Mouse (Mus musculus) thymus, postnatal 10 days (tissue): Measurements from ENCODE around the gene Ikbke.
"Not testable (repeated sequence)": the region's sequence is repeated elsewhere in the genome, so short reads cannot be mapped to it uniquely, and the experiment has no call there.

ENCODE experiments used
- DNase-seq, 2 experiments: peaks; one replicate each; pipeline ENCODE4 v3.0.0; 2021; ENCODE audit warnings: low spot score in 2 of 2

The Ikbke gene

GRCm38 (mm10) chr1:131281731-131282130 is 2.3 kb upstream of the Ikbke start:
- no peak for DNase-seq

DNA sequence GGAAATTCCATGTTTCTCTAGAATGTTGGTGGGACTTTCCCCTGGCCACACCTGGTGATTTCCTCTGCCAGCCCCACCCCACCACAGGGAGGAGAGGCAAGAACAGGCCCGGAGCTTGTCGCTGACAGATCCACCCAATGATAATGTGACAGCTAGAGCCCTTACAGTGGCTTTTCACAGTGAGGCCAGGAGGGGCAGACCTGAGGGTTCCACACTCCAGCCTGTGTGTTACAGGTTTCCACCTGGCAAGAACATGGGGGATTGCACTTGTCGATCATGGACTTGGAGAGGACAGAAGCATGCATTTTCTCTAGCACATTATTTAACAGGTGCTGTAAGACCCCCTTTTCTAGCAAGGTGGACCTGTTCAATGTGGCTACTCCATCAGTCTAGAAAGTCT is 874 bp upstream of the Ikbke start:
- peak; percentile 29 to 38 for DNase-seq

GRCm38 (mm10) chr1:131278606-131279455 is 575 bp downstream of the Ikbke start:
- peak; percentile 42 to 54 for DNase-seq

DNA sequence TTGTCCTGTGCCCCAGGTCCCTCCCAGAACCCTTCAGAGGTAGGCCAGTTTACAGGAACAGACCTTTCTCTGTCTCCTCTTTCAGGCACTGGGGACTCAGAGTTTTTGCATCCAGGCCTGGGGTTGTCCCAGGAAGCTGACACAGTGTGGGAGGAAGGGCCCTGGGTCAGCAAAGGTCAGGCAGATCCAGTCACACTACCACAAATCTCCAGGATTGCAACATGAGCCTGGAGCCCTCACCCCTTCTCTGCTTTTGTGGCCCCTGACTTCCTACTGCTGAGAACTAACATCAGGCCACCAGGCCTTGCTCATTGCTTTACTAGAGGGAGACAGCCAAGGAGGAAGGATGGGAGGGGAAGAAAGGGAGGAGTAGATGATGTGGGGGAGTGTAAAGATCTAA is 2.6 kb downstream of the Ikbke start:
- DNase-seq, result no peak

GRCm38 (mm10) chr1:131275577-131275976 is 3.8 kb downstream of the Ikbke start:
- no peak for DNase-seq

- no peak for DNase-seq
These were observed 4.5 kb downstream of the Ikbke start for GRCm38 (mm10) chr1:131274725-131275539.

GRCm38 (mm10) chr1:131269797-131270578 is 9.4 kb downstream of the Ikbke start:
- peak; percentile 54 to 78 for DNase-seq

GRCm38 (mm10) chr1:131268776-131269175 is 10.6 kb downstream of the Ikbke start:
- no peak for DNase-seq

- DNase-seq, result no peak
These were observed 15.5 kb downstream of the Ikbke start for GRCm38 (mm10) chr1:131263905-131264304.

GRCm38 (mm10) chr1:131260309-131260656 is 19.1 kb downstream of the Ikbke start:
- DNase-seq, result peak; percentile 31 to 75

GRCm38 (mm10) chr1:131259632-131260308 is 19.6 kb downstream of the Ikbke start:
- no peak for DNase-seq

DNA sequence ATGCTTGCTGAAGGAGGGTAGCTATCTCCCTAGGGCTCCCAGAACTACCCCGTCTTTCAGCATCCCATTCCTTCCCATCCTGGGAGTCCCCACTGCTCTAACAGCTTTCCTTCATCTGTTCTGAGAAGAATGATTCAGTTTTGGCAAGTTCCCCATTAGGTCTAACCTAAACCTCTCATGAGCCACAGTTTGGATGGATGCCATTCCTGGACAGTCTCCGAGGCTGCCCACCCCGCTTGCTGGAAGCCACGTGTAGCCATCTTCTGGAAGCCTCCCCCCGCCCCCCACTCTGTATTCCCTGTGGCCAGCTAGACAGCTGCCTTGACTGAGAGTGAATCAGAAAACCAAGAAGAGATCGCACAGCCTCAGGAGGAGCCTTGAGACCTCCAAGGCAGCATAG is 22.1 kb downstream of the Ikbke start:
- DNase-seq, result no peak

DNA sequence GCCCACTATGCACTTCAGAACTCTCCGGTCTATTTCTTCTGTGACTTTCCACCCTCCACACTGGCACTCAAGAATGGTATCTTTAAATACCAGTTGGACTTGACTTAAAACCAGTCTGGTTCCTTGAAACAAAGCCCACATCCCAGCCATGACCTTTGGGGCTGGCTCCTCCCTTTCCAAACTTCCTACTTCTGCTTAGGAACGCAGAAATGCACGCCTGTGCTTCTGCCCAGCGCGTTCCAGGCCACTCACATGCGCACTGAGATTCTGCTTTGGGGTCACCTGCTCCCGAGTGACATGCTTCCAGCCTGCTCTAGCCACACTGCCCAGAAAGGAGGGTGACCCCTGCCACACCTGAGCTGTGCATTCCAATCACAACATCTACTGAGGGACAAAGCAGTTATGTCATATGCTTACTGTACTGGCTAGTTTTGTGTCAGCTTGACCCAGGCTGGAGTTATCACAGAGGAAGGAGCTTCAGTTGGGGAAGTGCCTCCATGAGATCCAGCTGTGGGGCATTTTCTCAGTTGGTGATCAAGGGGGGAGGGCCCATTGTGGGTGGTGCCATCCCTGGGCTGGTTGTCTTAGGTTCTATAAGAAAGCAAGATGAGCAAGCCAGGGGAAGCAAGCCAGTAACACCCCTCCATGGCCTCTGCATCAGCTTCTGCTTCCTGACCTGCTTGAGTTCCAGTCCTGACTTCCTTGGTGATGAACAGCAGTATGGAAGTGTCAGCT is 26.7 kb downstream of the Ikbke start:
- not testable (repeated sequence) for DNase-seq

- DNase-seq, result peak in 1 of 2 experiments; percentile 35
These were observed 32.7 kb downstream of the Ikbke start for GRCm38 (mm10) chr1:131246433-131247395.

DNA sequence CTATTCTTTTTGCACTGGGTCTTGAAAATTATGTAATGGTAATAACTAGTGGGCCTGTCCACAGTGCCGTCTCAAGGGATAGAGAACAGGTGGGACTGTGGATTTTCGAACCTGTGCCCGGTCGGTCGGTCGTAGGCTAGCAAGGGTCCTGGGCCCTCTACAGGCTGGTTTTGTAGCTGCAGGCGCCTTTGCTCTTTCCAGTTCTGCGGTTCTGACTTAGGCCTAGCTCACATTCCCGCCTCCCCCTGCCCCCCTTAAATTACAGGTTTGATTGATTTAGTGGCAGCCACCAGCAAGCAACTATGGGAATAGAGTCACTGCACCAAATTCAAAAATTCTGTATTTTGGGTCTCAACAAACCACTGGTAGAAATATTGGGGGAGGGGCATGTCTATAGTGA is 33.5 kb downstream of the Ikbke start:
- peak in 1 of 2 experiments; percentile 43 for DNase-seq

GRCm38 (mm10) chr1:131245089-131245856 is 34.1 kb downstream of the Ikbke start, which contains the start of gene Rassf5:
Rassf5 (minus strand) TSS chr1:131245258.
- DNase-seq, result peak; percentile 7 to 31

DNA sequence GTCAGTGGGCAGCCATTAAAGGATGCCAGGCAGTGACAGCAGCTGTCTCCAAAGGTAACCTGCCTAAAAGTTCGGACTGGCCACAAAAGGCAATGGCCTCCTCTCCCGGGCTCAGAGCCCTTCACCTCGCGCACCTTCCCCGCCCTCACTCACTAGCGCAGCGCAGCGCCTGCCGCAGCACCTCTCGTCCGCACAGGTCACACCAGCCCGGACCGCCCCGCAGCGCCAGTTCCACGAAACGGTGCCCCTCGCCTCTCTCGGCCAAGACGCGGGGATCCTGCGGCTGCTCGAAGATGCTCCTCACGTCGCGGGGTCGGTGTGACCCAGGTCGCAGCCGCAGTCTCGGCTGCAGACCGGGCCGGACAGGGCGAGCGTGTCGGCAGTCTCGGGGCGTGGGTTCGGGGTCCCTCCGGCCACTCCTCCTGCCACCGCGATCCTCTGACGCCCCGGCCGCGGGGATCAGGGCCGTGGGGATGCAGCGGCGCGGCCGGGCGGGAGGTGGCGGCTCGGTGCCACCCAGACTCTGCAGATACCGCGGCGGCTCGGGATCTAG is 34.8 kb downstream of the Ikbke start:
- DNase-seq, result no peak

- DNase-seq, result no peak
These were observed 36.5 kb downstream of the Ikbke start for GRCm38 (mm10) chr1:131242956-131243355.
